Mouse (Mus musculus): ENCODE measurements at regions not wholly inside any gene's neighbourhood (a gene's known extent, or its start where the extent isn't known, plus 50 kb on each side); places are given as distances from the start of the nearest gene placed in this dataset.

GRCm38 (mm10) chr14:67181586-67181985 is 1172.6 kb upstream of the Gulo start:
- TF ChIP-seq CTCF (IDR thresholded peaks at IDR 0.05) (no peak), EP300 (IDR thresholded peaks at IDR 0.05; ENCODE audit: insufficient read depth, low read depth, low read length) (no peak), POLR2A (IDR thresholded peaks at IDR 0.05; ENCODE audit: insufficient read depth, low read depth, low read length) (no peak)
